Mouse (Mus musculus) lung, embryonic 15.5 days (tissue): ENCODE results near the gene Kcnn4. TPM values are rescaled to one million over a fixed set of nuclear protein-coding genes. Genes with fewer than 3 reads are reported as not detected.
A peak's percentile ranks its signal among the peaks of the same experiment; 100 is the strongest.

Experiments used
- ATAC-seq: fragments of 200-750 bp; cut with Nextera tagmentation; 2 replicates; pipeline ENCODE4 v1.8.0; 2017; ENCODE audit warnings: moderate number of reproducible peaks, borderline replicate concordance; ENCODE audit not compliant: low FRiP score, low TSS enrichment; ENCODE audit errors: extremely low read depth
- H3K27ac ChIP-seq: fragments of 300-500 bp; sonication (generic); 2 replicates; pipeline ENCODE4 v1.5.1; 2015; ENCODE audit warnings: moderate library complexity, mild to moderate bottlenecking, inconsistent platforms
- H3K27me3 ChIP-seq: fragments of 300-500 bp; sonication (generic); 2 replicates; pipeline ENCODE4 v1.6.1; 2015; ENCODE audit warnings: inconsistent platforms
- H3K36me3 ChIP-seq: fragments of 300-500 bp; sonication (generic); 2 replicates; pipeline ENCODE4 v1.6.1; 2015; ENCODE audit warnings: inconsistent platforms
- H3K4me1 ChIP-seq: fragments of 300-500 bp; sonication (generic); 2 replicates; pipeline ENCODE4 v1.6.1; 2015; ENCODE audit warnings: inconsistent platforms
- H3K4me2 ChIP-seq: fragments of 300-500 bp; sonication (generic); 2 replicates; pipeline ENCODE4 v1.6.1; 2015; ENCODE audit warnings: inconsistent platforms, mild to moderate bottlenecking, moderate library complexity
- H3K4me3 ChIP-seq: fragments of 300-500 bp; sonication (generic); 2 replicates; pipeline ENCODE4 v1.5.1; 2015; ENCODE audit warnings: mild to moderate bottlenecking, inconsistent platforms
- H3K9ac ChIP-seq: fragments of 300-500 bp; sonication (generic); 2 replicates; pipeline ENCODE4 v1.6.1; 2015; ENCODE audit warnings: inconsistent platforms
- H3K9me3 ChIP-seq: fragments of 300-500 bp; sonication (generic); 2 replicates; pipeline ENCODE4 v1.6.1; 2016; ENCODE audit warnings: inconsistent platforms
- WGBS: fragments of 180-500 bp; shearing (Covaris S2); methylation state at CpG from one replicate; pipeline ENCODE4 v1.1.7; 2015; 5-methylcytosine and 5-hydroxymethylcytosine counted together
- polyA plus RNA-seq: library from polyadenylated mRNA; unstranded; fragments of >200 nt; fragmentation: Nextera tagmentation; extraction: Ambion mirVana; gene quantifications from 2 replicates; pipeline ENCODE4 v1.2.1, GENCODE M21; 2015

Gene Kcnn4
- polyA plus RNA-seq, 1 experiment from 2014 or later = 4.7 TPM

- H3K36me3 ChIP-seq = no peaks in the 10 kb centered on the region
- no peak overlapping the region for H3K4me2 ChIP-seq
- H3K27me3 ChIP-seq = no peaks in the 10 kb centered on the region
- H3K9me3 ChIP-seq = no peaks in the 10 kb centered on the region
- no peak for ATAC-seq
- H3K9ac ChIP-seq = no peak overlapping the region
- H3K27ac ChIP-seq = no peak overlapping the region
- WGBS = 66% methylated on average over 16 of the region's 16 CpGs
- no peak overlapping the region for H3K4me3 ChIP-seq
- no peaks in the 10 kb centered on the region for H3K4me1 ChIP-seq
These were observed 12.8 kb downstream of the Kcnn4 start for GRCm38 (mm10) chr7:24382730-24383372.

GRCm38 (mm10) chr7:24384070-24384469 is 14.0 kb downstream of the Kcnn4 start:
- Histone ChIP-seq H3K9me3 (no peaks in the 10 kb centered on the region), H3K27ac (no peak overlapping the region), H3K9ac (no peak overlapping the region), H3K27me3 (no peaks in the 10 kb centered on the region), H3K4me1 (no peaks in the 10 kb centered on the region), H3K36me3 (no peaks in the 10 kb centered on the region), H3K4me3 (no peak overlapping the region), H3K4me2 (no peak overlapping the region)
- 48% methylated on average over 6 of the region's 6 CpGs for WGBS
- no peak for ATAC-seq

- 6% methylated on average over 11 of the region's 11 CpGs for WGBS
- Histone ChIP-seq H3K9me3 (no peaks in the 10 kb centered on the region), H3K4me1 (no peaks in the 10 kb centered on the region), H3K4me3 (no peak overlapping the region), H3K9ac (no peak overlapping the region), H3K4me2 (no peak overlapping the region), H3K27ac (no peak overlapping the region), H3K27me3 (no peaks in the 10 kb centered on the region), H3K36me3 (no peaks in the 10 kb centered on the region)
- no peak for ATAC-seq
These were observed 14.8 kb downstream of the Kcnn4 start for GRCm38 (mm10) chr7:24384827-24385226.

- Histone ChIP-seq H3K27ac (no peak overlapping the region), H3K9me3 (no peaks in the 10 kb centered on the region), H3K27me3 (no peaks in the 10 kb centered on the region), H3K4me2 (no peak overlapping the region), H3K9ac (no peak overlapping the region), H3K4me1 (peaks cover 6% of the 10 kb centered on the region), H3K36me3 (no peaks in the 10 kb centered on the region), H3K4me3 (no peak overlapping the region)
- 69% methylated on average over 10 of the region's 10 CpGs for WGBS
- no peak for ATAC-seq
These were observed 17.0 kb downstream of the Kcnn4 start for GRCm38 (mm10) chr7:24387059-24387556.

GRCm38 (mm10) chr7:24389516-24390187 is 19.6 kb downstream of the Kcnn4 start:
- H3K9me3 ChIP-seq = no peaks in the 10 kb centered on the region
- no peak overlapping the region for H3K4me2 ChIP-seq
- no peak overlapping the region for H3K27ac ChIP-seq
- no peaks in the 10 kb centered on the region for H3K36me3 ChIP-seq
- H3K4me3 ChIP-seq = no peak overlapping the region
- no peak overlapping the region for H3K9ac ChIP-seq
- peaks cover 6% of the 10 kb centered on the region for H3K4me1 ChIP-seq
- no peaks in the 10 kb centered on the region for H3K27me3 ChIP-seq
- ATAC-seq = no peak
- WGBS = 58% methylated on average over 13 of the region's 13 CpGs

- no peak overlapping the region for H3K9ac ChIP-seq
- H3K4me3 ChIP-seq = no peak overlapping the region
- H3K36me3 ChIP-seq = no peaks in the 10 kb centered on the region
- ATAC-seq = no peak
- H3K27ac ChIP-seq = no peak overlapping the region
- peaks cover 6% of the 10 kb centered on the region for H3K4me1 ChIP-seq
- H3K27me3 ChIP-seq = no peaks in the 10 kb centered on the region
- 53% methylated on average over 7 of the region's 7 CpGs for WGBS
- no peaks in the 10 kb centered on the region for H3K9me3 ChIP-seq
- no peak overlapping the region for H3K4me2 ChIP-seq
These were observed 20.4 kb downstream of the Kcnn4 start for GRCm38 (mm10) chr7:24390512-24390911.

- Histone ChIP-seq H3K27me3 (no peaks in the 10 kb centered on the region), H3K4me2 (0 out of 2 replicates have a peak overlapping the region, but pooled peaks have one; percentile 22), H3K4me3 (no peak overlapping the region), H3K9me3 (no peaks in the 10 kb centered on the region), H3K9ac (no peak overlapping the region), H3K27ac (no peak overlapping the region), H3K4me1 (peaks cover 6% of the 10 kb centered on the region), H3K36me3 (no peaks in the 10 kb centered on the region)
- WGBS = 5% methylated on average over 5 of the region's 5 CpGs
- peak; percentile 80 for ATAC-seq
These were observed 21.0 kb downstream of the Kcnn4 start for GRCm38 (mm10) chr7:24391077-24391476.

GRCm38 (mm10) chr7:24391687-24392086 is 21.6 kb downstream of the Kcnn4 start:
- WGBS = 47% methylated on average over 2 of the region's 2 CpGs
- no peaks in the 10 kb centered on the region for H3K9me3 ChIP-seq
- no peak overlapping the region for H3K9ac ChIP-seq
- H3K4me1 ChIP-seq = peaks cover 6% of the 10 kb centered on the region
- H3K36me3 ChIP-seq = no peaks in the 10 kb centered on the region
- no peak overlapping the region for H3K4me2 ChIP-seq
- H3K4me3 ChIP-seq = no peak overlapping the region
- ATAC-seq = no peak
- no peak overlapping the region for H3K27ac ChIP-seq
- H3K27me3 ChIP-seq = no peaks in the 10 kb centered on the region

- peaks cover 6% of the 10 kb centered on the region for H3K4me1 ChIP-seq
- no peaks in the 10 kb centered on the region for H3K36me3 ChIP-seq
- no peak overlapping the region for H3K27ac ChIP-seq
- H3K9me3 ChIP-seq = no peaks in the 10 kb centered on the region
- ATAC-seq = no peak
- 76% methylated on average over 3 of the region's 3 CpGs for WGBS
- no peak overlapping the region for H3K4me3 ChIP-seq
- no peaks in the 10 kb centered on the region for H3K27me3 ChIP-seq
- no peak overlapping the region for H3K9ac ChIP-seq
- no peak overlapping the region for H3K4me2 ChIP-seq
These were observed 24.0 kb downstream of the Kcnn4 start for GRCm38 (mm10) chr7:24394054-24394453.

- Histone ChIP-seq H3K9me3 (no peaks in the 10 kb centered on the region), H3K36me3 (no peaks in the 10 kb centered on the region), H3K27me3 (no peaks in the 10 kb centered on the region), H3K4me3 (no peak overlapping the region), H3K9ac (no peak overlapping the region), H3K4me2 (no peak overlapping the region), H3K27ac (no peak overlapping the region), H3K4me1 (peaks cover 6% of the 10 kb centered on the region)
- WGBS = 72% methylated on average over 15 of the region's 15 CpGs
- no peak for ATAC-seq
These were observed 24.6 kb downstream of the Kcnn4 start for GRCm38 (mm10) chr7:24394475-24395161.

- Histone ChIP-seq H3K36me3 (no peaks in the 10 kb centered on the region), H3K9ac (no peak overlapping the region), H3K4me3 (no peak overlapping the region), H3K4me2 (no peak overlapping the region), H3K9me3 (no peaks in the 10 kb centered on the region), H3K4me1 (no peaks in the 10 kb centered on the region; the same call in 1 of the 2 replicates), H3K27me3 (no peaks in the 10 kb centered on the region), H3K27ac (no peak overlapping the region)
- WGBS = 58% methylated on average over 11 of the region's 11 CpGs
- no peak for ATAC-seq
These were observed 26.8 kb downstream of the Kcnn4 start for GRCm38 (mm10) chr7:24396832-24397231.

GRCm38 (mm10) chr7:24398364-24398913 is 28.4 kb downstream of the Kcnn4 start:
- Histone ChIP-seq H3K4me3 (no peak overlapping the region), H3K36me3 (peaks cover 4% of the 10 kb centered on the region; the same call in 1 of the 2 replicates), H3K4me2 (no peak overlapping the region), H3K9ac (no peak overlapping the region), H3K27me3 (no peaks in the 10 kb centered on the region), H3K9me3 (no peaks in the 10 kb centered on the region), H3K4me1 (no peaks in the 10 kb centered on the region), H3K27ac (no peak overlapping the region)
- no peak for ATAC-seq
- 90% methylated on average over 8 of the region's 8 CpGs for whole genome bisulfite sequencing
